ENCODE assay signal across 8 mouse cellular contexts in the genomic region with DNA sequence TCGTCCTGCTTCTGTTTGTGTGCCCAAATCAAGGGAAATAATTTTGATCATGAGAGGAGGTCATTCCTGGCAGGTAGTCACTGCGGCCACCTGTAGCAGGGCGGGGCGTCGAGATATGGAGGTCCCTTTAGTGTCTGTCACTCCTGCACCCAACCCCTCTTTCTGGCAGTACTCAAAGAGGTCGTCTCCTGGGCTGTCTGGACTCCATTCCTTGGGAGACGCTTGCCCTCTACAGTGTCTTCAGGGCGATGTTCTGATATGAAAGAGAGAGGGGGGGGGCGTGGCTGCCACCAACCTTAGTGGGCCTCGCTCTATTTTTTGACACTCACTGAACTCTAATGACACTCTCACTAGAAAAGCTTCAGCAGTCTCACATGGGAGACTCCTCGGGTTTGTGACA. TPM values are rescaled to one million over a fixed set of nuclear protein-coding genes. Genes with fewer than 3 reads are reported as not detected.
A peak's percentile ranks its signal among the peaks of the same experiment; 100 is the strongest.
DNase-seq lines count a peak whose midpoint lies in the region; ATAC-seq and TF ChIP-seq lines count a peak whose summit lies in the region.

No protein-coding gene starts in this region.

- no peaks in the 10 kb centered on the region for H3K9me3 ChIP-seq in hindbrain, embryonic 11.5 days (ENCODE audit: control insufficient read depth, low read length)
- H3K9me3 ChIP-seq in midbrain, embryonic 14.5 days (ENCODE audit: control insufficient read depth, low read length): no peaks in the 10 kb centered on the region

- TF ChIP-seq CTCF in layer of hippocampus, adult 2 months (conservative IDR thresholded peaks at IDR 0.05): no peak
- TF ChIP-seq CTCF in cortical plate, adult 2 months (IDR thresholded peaks at IDR 0.05; ENCODE audit: extremely low read depth, insufficient read depth, low read length): no peak

- peak overlapping the region; percentile 92 for H3K4me3 ChIP-seq in layer of hippocampus, adult 2 months
- H3K4me3 ChIP-seq in cortical plate, adult 2 months (ENCODE audit: insufficient read depth, low read length): peak overlapping the region; percentile 56
- peak overlapping the region; percentile 66 for H3K4me3 ChIP-seq in hindbrain, embryonic 11.5 days (ENCODE audit: low read depth, low read length)
- H3K4me3 ChIP-seq in midbrain, embryonic 14.5 days (replicated peaks; ENCODE audit: low read depth, low read length): peak overlapping the region; percentile 76

- ATAC-seq in hindbrain, embryonic 11.5 days (ENCODE audit: low FRiP score): no peak
- ATAC-seq in midbrain, embryonic 14.5 days (ENCODE audit: low FRiP score, low TSS enrichment): no peak

- H3K9ac ChIP-seq in hindbrain, embryonic 11.5 days (ENCODE audit: low read depth, low read length): no peak overlapping the region; the same call in 1 of the 2 replicates
- H3K9ac ChIP-seq in midbrain, embryonic 14.5 days (replicated peaks; ENCODE audit: low read length): peak overlapping the region; percentile 65

- H3K4me2 ChIP-seq in hindbrain, embryonic 11.5 days (replicated peaks; ENCODE audit: low read depth, low read length): peak overlapping the region; percentile 95
- H3K4me2 ChIP-seq in midbrain, embryonic 14.5 days (ENCODE audit: low read length): peak overlapping the region; percentile 95

- 0 out of 2 replicates have a peak, but pooled peaks cover 3% of the 10 kb centered on the region for H3K36me3 ChIP-seq in hindbrain, embryonic 11.5 days (ENCODE audit: control insufficient read depth, insufficient read depth, low read length)
- H3K36me3 ChIP-seq in midbrain, embryonic 14.5 days (ENCODE audit: control insufficient read depth, insufficient read depth, low read length): peaks cover 24% of the 10 kb centered on the region

- 61% methylated on average over 11 of the region's 11 CpGs for WGBS in hindbrain, embryonic 11.5 days
- 65% methylated on average over 11 of the region's 11 CpGs for WGBS in midbrain, embryonic 14.5 days

- H3K27me3 ChIP-seq in hindbrain, embryonic 11.5 days (ENCODE audit: control insufficient read depth, insufficient read depth, low read length): peaks cover 10% of the 10 kb centered on the region
- H3K27me3 ChIP-seq in midbrain, embryonic 14.5 days (ENCODE audit: control insufficient read depth, insufficient read depth, low read length): no peaks in the 10 kb centered on the region

- peak overlapping the region; percentile 98 for H3K27ac ChIP-seq in layer of hippocampus, adult 2 months
- H3K27ac ChIP-seq in cortical plate, adult 2 months (ENCODE audit: insufficient read depth, low read length): no peak overlapping the region
- no peak overlapping the region for H3K27ac ChIP-seq in hindbrain, embryonic 11.5 days (ENCODE audit: low read depth, low read length)
- peak overlapping the region; percentile 93 for H3K27ac ChIP-seq in midbrain, embryonic 14.5 days (replicated peaks; ENCODE audit: low read depth, low read length)

- TF ChIP-seq POLR2A in cortical plate, adult 2 months (IDR thresholded peaks at IDR 0.05; ENCODE audit: extremely low read depth, insufficient read depth, low read length): no peak

- no peaks in the 10 kb centered on the region; the same call in 1 of the 2 replicates for H3K4me1 ChIP-seq in cortical plate, adult 2 months (ENCODE audit: control insufficient read depth, insufficient read depth, low read length)
- peaks cover 6% of the 10 kb centered on the region; the same call in 1 of the 2 replicates for H3K4me1 ChIP-seq in hindbrain, embryonic 11.5 days (replicated peaks; ENCODE audit: control insufficient read depth, insufficient read depth, low read length)
- peaks cover 26% of the 10 kb centered on the region for H3K4me1 ChIP-seq in midbrain, embryonic 14.5 days (ENCODE audit: control insufficient read depth, insufficient read depth, low read length)

- no peak for DNase-seq in layer of hippocampus, adult 2 months (ENCODE audit: low spot score in 2 of 2)
- DNase-seq in layer of hippocampus, postnatal 14 days (ENCODE audit: low spot score in 2 of 2): no peak
- no peak for DNase-seq in hindbrain, embryonic 11.5 days (ENCODE audit: low spot score)
- no peak for DNase-seq in midbrain, embryonic 14.5 days
- DNase-seq in ovary, adult 18-20 months (ENCODE audit: low spot score): no peak
- DNase-seq in embryo, embryonic 11 days: no peak
- DNase-seq in left cerebral cortex, adult 18-20 months (ENCODE audit: low spot score in 2 of 2): no peak

RNA-seq across cellular contexts. Expression of gene Irgq, which starts 0.9 kb away (rescaled TPM):
- 10 to 100 TPM; 61.9 to 63.0 TPM for total RNA-seq in layer of hippocampus, adult 2 months (2021)
- total RNA-seq in layer of hippocampus, postnatal 14 days (2021): 10 to 100 TPM; 87.5 to 89.7 TPM
- polyA plus RNA-seq in cortical plate, adult 2 months (2012; rRNA removed): 52.9 and 53.9 TPM in 2 replicates
- 12.8 and 14.2 TPM in 2 replicates for polyA plus RNA-seq in hindbrain, embryonic 11.5 days (2014; fragmentation: Nextera tagmentation; extraction: Ambion mirVana)
- 24.6 and 30.3 TPM in 2 replicates for polyA plus RNA-seq in midbrain, embryonic 14.5 days (2014; fragmentation: Nextera tagmentation; extraction: Ambion mirVana)
- 10 to 100 TPM; 71.2 to 78.6 TPM for total RNA-seq in left cerebral cortex, adult 18-20 months (2021)

RNA-seq across cellular contexts. Expression of gene Pinlyp, which starts 16.3 kb away (rescaled TPM):
- total RNA-seq in layer of hippocampus, adult 2 months (2021): not detected
- not detected for total RNA-seq in layer of hippocampus, postnatal 14 days (2021)
- 0.33 TPM in 1 of 2 replicates, not detected in the other for polyA plus RNA-seq in cortical plate, adult 2 months (2012; rRNA removed)
- polyA plus RNA-seq in hindbrain, embryonic 11.5 days (2014; fragmentation: Nextera tagmentation; extraction: Ambion mirVana): 0.28 TPM in 1 of 2 replicates, not detected in the other
- polyA plus RNA-seq in midbrain, embryonic 14.5 days (2014; fragmentation: Nextera tagmentation; extraction: Ambion mirVana): not detected in 2 replicates
- not detected for total RNA-seq in left cerebral cortex, adult 18-20 months (2021)

RNA-seq across cellular contexts. Expression of gene Xrcc1, which starts 16.5 kb away (rescaled TPM):
- total RNA-seq in layer of hippocampus, adult 2 months (2021): 10 to 100 TPM; 38.9 to 40.9 TPM
- total RNA-seq in layer of hippocampus, postnatal 14 days (2021): 10 to 100 TPM; 41.0 to 46.8 TPM
- polyA plus RNA-seq in cortical plate, adult 2 months (2012; rRNA removed): 41.6 and 46.2 TPM in 2 replicates
- 78.0 and 94.5 TPM in 2 replicates for polyA plus RNA-seq in hindbrain, embryonic 11.5 days (2014; fragmentation: Nextera tagmentation; extraction: Ambion mirVana)
- polyA plus RNA-seq in midbrain, embryonic 14.5 days (2014; fragmentation: Nextera tagmentation; extraction: Ambion mirVana): 55.0 and 55.8 TPM in 2 replicates
- total RNA-seq in left cerebral cortex, adult 18-20 months (2021): 10 to 100 TPM; 36.4 to 40.1 TPM

RNA-seq across cellular contexts. Expression of gene AC161166.1, which starts 17.3 kb away (rescaled TPM):
- total RNA-seq in layer of hippocampus, adult 2 months (2021): not detected
- not detected for total RNA-seq in layer of hippocampus, postnatal 14 days (2021)
- not detected in 2 replicates for polyA plus RNA-seq in cortical plate, adult 2 months (2012; rRNA removed)
- 0.59 and 0.90 TPM in 2 replicates for polyA plus RNA-seq in hindbrain, embryonic 11.5 days (2014; fragmentation: Nextera tagmentation; extraction: Ambion mirVana)
- polyA plus RNA-seq in midbrain, embryonic 14.5 days (2014; fragmentation: Nextera tagmentation; extraction: Ambion mirVana): 0.93 and 1.8 TPM in 2 replicates
- not detected for total RNA-seq in left cerebral cortex, adult 18-20 months (2021)

RNA-seq across cellular contexts. Expression of gene Zfp428, which starts 22.8 kb away (rescaled TPM):
- 10 to 100 TPM; 32.6 to 41.6 TPM for total RNA-seq in layer of hippocampus, adult 2 months (2021)
- 10 to 100 TPM; 38.1 to 43.3 TPM for total RNA-seq in layer of hippocampus, postnatal 14 days (2021)
- 71.7 and 73.4 TPM in 2 replicates for polyA plus RNA-seq in cortical plate, adult 2 months (2012; rRNA removed)
- 82.4 and 87.7 TPM in 2 replicates for polyA plus RNA-seq in hindbrain, embryonic 11.5 days (2014; fragmentation: Nextera tagmentation; extraction: Ambion mirVana)
- polyA plus RNA-seq in midbrain, embryonic 14.5 days (2014; fragmentation: Nextera tagmentation; extraction: Ambion mirVana): 216 and 303 TPM in 2 replicates
- total RNA-seq in left cerebral cortex, adult 18-20 months (2021): 10 to 100 TPM; 47.7 to 49.3 TPM

Comparison
In these comparisons a context has a peak if more than half of its experiments do, and no peak if none do; other contexts are left out.
1. H3K27ac ChIP-seq: peak in layer of hippocampus, adult 2 months (single experiment) and midbrain, embryonic 14.5 days (single experiment); none in cortical plate, adult 2 months (single experiment) and hindbrain, embryonic 11.5 days (single experiment).
2. Peak in every context shown above with its lines, with median percentiles within 50 percentile points of each other: H3K4me3 ChIP-seq.